20 mouse cellular contexts compared by ENCODE assay signal in genomic region chr10:78304996-78305395, GRCm38 (mm10). TPM values are rescaled to one million over a fixed set of nuclear protein-coding genes. Genes with fewer than 3 reads are reported as not detected.
A peak's percentile ranks its signal among the peaks of the same experiment; 100 is the strongest.
DNase-seq lines count a peak whose midpoint lies in the region; ATAC-seq and TF ChIP-seq lines count a peak whose summit lies in the region.
"Had no signal": no experiment of that assay in that cellular context is flagged by ENCODE, and none has a peak within 500 bp of the region (broad histone marks: within the 10 kb centered on the region; RNA-seq: fewer than 3 reads in every experiment).

No protein-coding gene starts in this region.

- TF ChIP-seq CTCF in Patski (IDR thresholded peaks at IDR 0.05) = no peak

- in situ Hi-C loops in Patski (cut with MboI; ENCODE audit: low pct_unique_long_range_greater_than_20kb) = no loop called here

- CTCF ChIA-PET in Patski (lab: Charles Lee) = no interaction called here

- H3K4me3 ChIP-seq in limb, embryonic 15.5 days = no peak overlapping the region
- H3K4me3 ChIP-seq: forebrain, embryonic 13.5 days; heart, adult 2 months; hindbrain, embryonic 13.5 days; intestine, embryonic 15.5 days; kidney, embryonic 15.5 days; neural tube, embryonic 12.5 days had no signal

- DNase-seq in embryo, embryonic 10 days (ENCODE audit: low spot score) = peak; percentile 12
- no peak for DNase-seq in embryo, embryonic 9.5 days (ENCODE audit: extremely low spot score)
- DNase-seq in 3134 (ENCODE audit: extremely low read depth, insufficient read length, low spot score) (peak; percentile 54), Patski (ENCODE audit: low read depth, low spot score) (peak; percentile 75)
- no peak for DNase-seq in urinary bladder, adult 2 months (ENCODE audit: low spot score)
- no peak for DNase-seq in frontal cortex, adult 2 months (ENCODE audit: extremely low spot score in 1 of 2, low spot score in 1 of 2)
- no peak for DNase-seq in adrenal gland, postnatal 10 days
- DNase-seq: adrenal gland, adult 2 months; cerebellum, adult 11-12 months; heart, adult 2 months; layer of hippocampus, postnatal 36 days; right cerebral cortex, postnatal 14 days; thymus, postnatal 25 days had no signal

- H3K27me3 ChIP-seq in Patski = no peaks in the 10 kb centered on the region
- H3K27me3 ChIP-seq in limb, embryonic 15.5 days = no peaks in the 10 kb centered on the region
- H3K27me3 ChIP-seq: forebrain, embryonic 13.5 days; hindbrain, embryonic 13.5 days; intestine, embryonic 15.5 days; kidney, embryonic 15.5 days; neural tube, embryonic 12.5 days had no signal

- H3K36me3 ChIP-seq in limb, embryonic 15.5 days = peaks cover 8% of the 10 kb centered on the region; the same call in 1 of the 2 replicates
- H3K36me3 ChIP-seq: neural tube, embryonic 12.5 days had no signal

- no peak overlapping the region for H3K9ac ChIP-seq in limb, embryonic 15.5 days
- H3K9ac ChIP-seq: forebrain, embryonic 13.5 days; hindbrain, embryonic 13.5 days; intestine, embryonic 15.5 days; kidney, embryonic 15.5 days; liver, embryonic 14.5 days; neural tube, embryonic 12.5 days had no signal

- 0 out of 2 replicates have a peak, but pooled peaks cover 4% of the 10 kb centered on the region for H3K4me1 ChIP-seq in limb, embryonic 15.5 days
- H3K4me1 ChIP-seq: forebrain, embryonic 13.5 days; intestine, embryonic 15.5 days had no signal

- POLR2A ChIA-PET in Patski (lab: Charles Lee) = interaction anchor here (0.6 kb wide), 1 partner anchor 51 kb away, joined by 5 read pairs; no protein-coding TSS in a partner anchor

- peak; percentile 26 for ATAC-seq in Patski
- peak; percentile 31; the same call in 1 of the 2 replicates for ATAC-seq in limb, embryonic 15.5 days (ENCODE audit: insufficient number of reproducible peaks, low FRiP score, low TSS enrichment, low read depth)
- ATAC-seq: forebrain, embryonic 13.5 days; intestine, embryonic 15.5 days had no signal

- H3K9me3 ChIP-seq in limb, embryonic 15.5 days = no peaks in the 10 kb centered on the region
- H3K9me3 ChIP-seq: forebrain, embryonic 13.5 days; intestine, embryonic 15.5 days; kidney, embryonic 15.5 days; neural tube, embryonic 12.5 days had no signal

- H3K4me2 ChIP-seq in limb, embryonic 15.5 days = no peak overlapping the region
- H3K4me2 ChIP-seq: forebrain, embryonic 13.5 days; hindbrain, embryonic 13.5 days; intestine, embryonic 15.5 days; kidney, embryonic 15.5 days; neural tube, embryonic 12.5 days had no signal

- WGBS in limb, embryonic 15.5 days = 73% methylated on average over 3 of the region's 3 CpGs

- no peak overlapping the region for H3K27ac ChIP-seq in limb, embryonic 15.5 days
- H3K27ac ChIP-seq: forebrain, embryonic 13.5 days; heart, adult 2 months; hindbrain, embryonic 13.5 days; intestine, embryonic 15.5 days; kidney, embryonic 15.5 days; liver, embryonic 14.5 days; neural tube, embryonic 12.5 days had no signal

RNA-seq across cellular contexts. Expression of gene Agpat3, which starts 47.3 kb away (rescaled TPM):
- 98.9 TPM for polyA plus RNA-seq in Patski (2021)
- polyA plus RNA-seq in limb, embryonic 15.5 days (2015; fragmentation: Nextera tagmentation; extraction: Ambion mirVana) = 111 and 127 TPM in 2 replicates
- polyA plus RNA-seq in urinary bladder, adult 2 months (2012; rRNA removed) = 75.1 and 81.3 TPM in 2 replicates
- polyA plus RNA-seq in frontal cortex, adult 2 months (2012; rRNA removed) = 218 and 220 TPM in 2 replicates
- total RNA-seq in adrenal gland, postnatal 10 days (2021) = 100 to 1,000 TPM; 327 to 351 TPM

Comparison
In these comparisons a context has a peak if more than half of its experiments do, and no peak if none do; other contexts are left out.
1. DNase-seq: peak in embryo, embryonic 10 days (single experiment), 3134 (single experiment) and Patski (single experiment); none in embryo, embryonic 9.5 days (single experiment), urinary bladder, adult 2 months (single experiment), frontal cortex, adult 2 months (0 of 2) and adrenal gland, postnatal 10 days (single experiment).